Mouse (Mus musculus): ENCODE data around the gene C1qtnf1. TPM values are rescaled to one million over a fixed set of nuclear protein-coding genes. Genes with fewer than 3 reads are reported as not detected.

The C1qtnf1 gene
- total RNA-seq, 2 experiments from 2014 or later: 9.2 to 13.4 TPM

Other genes starting within 250 kb of the C1qtnf1 start
- gene Cyth1, start 179.6 kb upstream of the C1qtnf1 start, total RNA-seq (2021): 10 to 100 TPM; 30.0 to 32.3 TPM
- gene Usp36, start 138.0 kb upstream of the C1qtnf1 start, total RNA-seq (2021): 10 to 100 TPM; 11.9 to 12.8 TPM
- gene Cep295nl, start 85.7 kb upstream of the C1qtnf1 start, total RNA-seq (2021): 1 to 10 TPM in 1 of 2 experiments, under 1 TPM in 1; 0.99 to 1.0 TPM
- 10 to 100 TPM; 77.3 to 96.4 TPM for gene Timp2, start 72.5 kb upstream of the C1qtnf1 start, total RNA-seq (2021)
- 10 to 100 TPM; 11.0 to 14.7 TPM for gene Lgals3bp, start 26.1 kb upstream of the C1qtnf1 start, total RNA-seq (2021)
- 1 to 10 TPM; 9.3 to 9.9 TPM for gene Cant1, start 9.1 kb upstream of the C1qtnf1 start, total RNA-seq (2021)
- gene Engase, start 48.6 kb downstream of the C1qtnf1 start, total RNA-seq (2021): 1 to 10 TPM; 5.4 to 9.5 TPM